Mouse (Mus musculus) right cerebral cortex, postnatal 25 days (tissue): ENCODE measurements around the gene Cct3.
A peak's percentile ranks its signal among the peaks of the same experiment; 100 is the strongest.
"Not testable (repeated sequence)": the region's sequence is repeated elsewhere in the genome, so short reads cannot be mapped to it uniquely, and the experiment has no call there.

Experiments
- DNase-seq: peaks from one replicate; pipeline ENCODE4 v3.0.0; 2022

Gene Cct3

GRCm38 (mm10) chr3:88295272-88295671 lies 1.6 kb upstream of the Cct3 start:
- not testable (repeated sequence) for DNase-seq

DNA sequence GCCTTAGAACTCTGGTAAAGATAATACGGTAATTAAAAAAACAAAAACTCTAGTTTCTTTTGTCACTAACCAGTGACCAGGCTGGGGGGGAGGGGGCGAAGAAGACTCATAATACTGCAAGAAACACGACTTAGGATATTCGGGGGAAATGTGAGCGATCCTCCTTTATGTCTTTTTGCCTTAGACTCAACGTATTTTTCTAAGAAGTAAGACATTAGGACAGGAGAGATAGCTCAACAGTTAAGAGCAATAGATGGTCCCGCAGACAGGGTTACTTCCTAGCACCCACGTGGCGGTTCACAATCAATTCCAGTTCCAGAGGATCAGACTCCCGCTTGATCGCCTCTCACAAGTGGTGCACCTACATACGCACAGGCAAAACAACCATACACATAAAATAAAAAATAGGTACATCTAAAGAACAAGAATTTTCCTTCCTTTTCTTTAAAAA lies 781 bp upstream of the Cct3 start:
- no peak for DNase-seq

DNA sequence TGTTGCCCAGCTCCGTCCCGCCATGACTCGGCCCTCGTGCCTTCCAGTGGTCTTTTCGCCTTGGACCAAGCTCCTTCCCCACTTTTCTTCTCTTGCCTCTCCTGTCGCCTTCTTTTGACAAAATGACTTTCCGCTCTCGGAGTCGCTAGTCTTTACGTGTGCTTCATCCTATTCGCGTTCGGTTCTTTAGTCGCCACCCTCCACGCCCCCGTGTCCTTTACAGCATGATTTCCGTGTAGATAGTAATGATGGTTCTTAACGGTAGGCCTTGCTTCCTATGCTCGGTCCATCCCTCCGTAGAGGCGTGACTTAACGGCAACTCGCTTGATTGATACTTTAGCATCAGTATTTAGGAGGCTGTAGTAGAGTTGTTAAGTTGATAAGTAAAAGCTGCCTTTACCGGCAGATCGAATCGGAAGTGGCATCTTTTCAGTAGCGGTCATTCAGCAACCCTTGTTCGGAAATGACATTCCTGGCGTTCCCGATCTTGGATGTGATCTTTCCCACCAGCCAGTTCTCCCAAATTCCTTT lies 470 bp downstream of the Cct3 start:
- no peak for DNase-seq

- DNase-seq, result no peak
Measured at GRCm38 (mm10) chr3:88299172-88299571, 2.3 kb downstream of the Cct3 start.

- peak; percentile 60 for DNase-seq
Measured at GRCm38 (mm10) chr3:88324951-88325405, 28.1 kb downstream of the Cct3 start, which contains the start of gene Glmp. TSS of gene Glmp (plus strand) at chr3:88325023.

- DNase-seq, result no peak
Measured at GRCm38 (mm10) chr3:88328956-88329355, 32.0 kb downstream of the Cct3 start.

DNA sequence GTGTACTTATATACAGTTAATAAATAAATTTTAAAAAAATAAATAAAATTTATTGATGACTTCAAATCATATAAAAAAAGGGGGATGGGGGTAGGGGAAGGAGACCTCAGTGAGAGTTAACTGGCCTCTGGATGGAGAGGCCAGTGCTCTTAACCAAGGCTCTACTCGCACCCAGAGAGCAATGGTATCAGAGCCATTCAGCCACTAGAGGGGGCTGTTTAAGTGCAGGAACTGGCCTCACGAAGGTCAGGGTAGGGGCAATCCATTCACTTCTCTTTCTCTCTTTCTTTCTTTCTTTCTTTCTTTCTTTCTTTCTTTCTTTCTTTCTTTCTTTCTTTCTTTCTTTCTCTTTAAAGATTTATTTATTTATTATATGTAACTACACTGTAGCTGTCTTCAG lies 34.4 kb downstream of the Cct3 start:
- no peak for DNase-seq

- DNase-seq, result no peak
Measured at GRCm38 (mm10) chr3:88334029-88334658, 37.2 kb downstream of the Cct3 start.

DNA sequence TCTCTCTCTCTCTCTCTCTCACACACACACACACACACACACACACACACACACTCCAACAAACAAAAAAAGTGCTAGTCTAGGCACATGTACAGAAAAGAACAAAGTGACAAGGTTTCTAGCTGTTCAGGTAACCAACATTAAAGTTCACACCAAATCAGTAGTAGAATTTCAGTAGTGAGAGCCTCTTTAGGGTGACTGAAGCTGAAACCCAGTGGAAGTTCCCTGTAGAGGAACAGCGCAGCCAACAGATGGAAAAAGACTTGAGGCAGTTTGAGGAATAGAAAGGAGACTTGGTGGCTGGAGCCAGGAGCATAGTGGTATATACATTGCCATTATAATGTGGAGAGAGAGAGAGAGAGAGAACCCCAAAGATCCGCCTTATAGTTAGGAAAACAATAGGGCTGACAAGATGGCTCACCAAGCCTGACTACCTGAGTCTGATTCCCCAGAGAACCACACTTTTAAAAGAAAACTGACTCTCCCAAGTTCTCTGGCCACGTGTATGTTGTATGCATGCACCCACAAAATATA lies 38.1 kb downstream of the Cct3 start:
- no peak for DNase-seq

DNA sequence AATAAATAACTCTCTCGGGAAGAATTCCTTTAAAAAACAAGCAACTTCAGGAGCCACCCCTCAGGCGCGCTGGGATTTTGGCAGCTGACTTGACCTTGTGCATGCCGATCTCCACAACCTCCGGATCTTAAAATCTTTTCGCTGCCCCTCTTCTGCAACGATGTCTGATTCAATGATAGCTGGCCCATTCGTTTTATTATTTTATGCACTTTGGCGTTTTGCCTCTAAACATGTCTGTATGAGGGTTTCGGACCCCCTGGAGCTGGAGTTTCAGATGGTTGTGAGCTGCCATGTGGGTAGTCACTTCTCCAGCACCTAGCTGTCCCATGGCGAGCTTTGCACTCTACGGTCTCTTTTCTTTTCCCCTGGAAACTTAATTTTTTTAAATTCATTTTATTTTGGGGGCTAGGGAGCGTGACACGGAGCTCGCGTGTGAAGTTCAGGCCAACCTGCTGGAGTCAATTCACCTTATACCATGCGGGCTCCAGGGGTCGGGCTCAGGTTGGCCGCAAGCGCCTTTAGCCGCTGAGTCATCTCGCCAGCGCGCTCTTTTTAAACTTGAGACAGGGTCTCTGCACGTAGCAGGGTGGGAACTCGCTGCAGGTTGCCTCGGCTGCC lies 38.6 kb downstream of the Cct3 start:
- DNase-seq, result no peak

GRCm38 (mm10) chr3:88336058-88337013 lies 39.4 kb downstream of the Cct3 start, which contains the start of the genes Tmem79 and Smg5:
TSS of gene Tmem79 (minus strand) at chr3:88336148.
TSS of gene Smg5 (plus strand) at chr3:88336260.
- peak; percentile 97 for DNase-seq

DNA sequence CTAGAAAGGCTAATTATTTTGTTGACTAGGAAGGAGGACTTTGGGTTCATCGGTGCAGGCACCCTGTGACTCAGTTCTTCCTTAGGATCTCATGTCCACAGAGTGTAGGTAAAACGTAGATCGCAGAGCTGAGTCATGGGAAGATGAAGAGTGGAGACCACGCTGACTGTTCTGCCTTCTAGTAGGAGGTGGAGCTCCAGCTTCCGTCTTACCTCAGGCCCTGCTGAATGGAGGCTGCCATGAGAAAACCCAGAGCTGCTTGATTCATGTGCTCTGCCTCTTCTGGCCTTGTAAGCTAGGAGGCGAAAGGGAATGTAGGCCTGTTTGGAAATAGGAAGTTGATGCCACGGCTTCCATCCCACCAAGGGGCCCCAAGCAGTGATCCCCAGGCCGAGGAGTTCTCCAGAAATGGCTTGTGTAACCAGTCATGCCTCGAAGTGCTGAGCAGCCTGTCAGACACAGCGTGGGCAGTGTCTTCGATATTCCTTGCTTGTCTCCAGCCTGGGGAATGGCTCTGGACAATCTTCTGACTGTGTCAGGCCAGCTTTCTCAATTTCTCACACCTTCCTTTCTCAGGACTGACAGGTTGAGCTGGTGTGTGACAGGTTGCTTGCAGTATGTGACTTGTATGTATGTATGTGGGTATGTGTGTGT lies 40.6 kb downstream of the Cct3 start:
- peak; percentile 25 for DNase-seq

DNA sequence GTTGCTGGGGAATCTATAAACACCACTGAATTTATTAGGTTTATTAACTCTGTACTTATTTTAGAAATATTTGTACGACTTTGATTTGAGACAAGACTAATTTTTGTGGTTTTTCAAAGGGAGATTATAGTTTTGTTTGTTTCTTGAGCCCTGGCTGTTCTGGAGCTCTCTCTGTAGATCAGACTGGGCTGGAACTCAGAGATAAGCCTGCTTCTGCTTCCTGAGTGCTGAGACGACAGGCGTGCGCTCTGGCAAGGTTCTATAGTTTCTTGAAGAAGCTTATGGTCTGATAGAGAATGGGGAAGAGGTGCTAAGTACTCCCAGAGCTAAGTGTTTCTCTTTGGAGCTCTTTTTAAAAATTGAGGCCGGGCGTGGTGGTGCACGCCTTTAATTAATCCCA lies 41.4 kb downstream of the Cct3 start:
- DNase-seq, result no peak

DNA sequence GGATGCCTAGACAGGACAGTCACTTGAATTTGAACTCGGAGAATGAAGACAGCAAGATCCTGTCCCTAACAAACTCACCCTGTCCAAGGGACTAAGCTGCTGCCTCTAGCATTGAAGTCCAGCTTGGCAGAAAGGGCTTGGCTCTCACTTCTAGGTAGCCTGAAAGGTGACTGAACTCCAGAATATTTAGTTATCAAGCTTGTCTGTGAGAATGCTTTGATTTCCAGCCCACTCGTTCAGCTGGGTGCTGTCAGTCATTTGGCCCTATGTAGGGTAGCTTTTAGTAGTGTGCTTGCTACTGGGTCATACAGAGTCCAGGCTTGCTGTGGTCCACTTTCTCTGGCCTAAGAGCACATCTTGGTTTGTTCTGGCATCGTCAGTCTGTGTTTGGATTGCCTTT lies 42.1 kb downstream of the Cct3 start:
- no peak for DNase-seq

DNA sequence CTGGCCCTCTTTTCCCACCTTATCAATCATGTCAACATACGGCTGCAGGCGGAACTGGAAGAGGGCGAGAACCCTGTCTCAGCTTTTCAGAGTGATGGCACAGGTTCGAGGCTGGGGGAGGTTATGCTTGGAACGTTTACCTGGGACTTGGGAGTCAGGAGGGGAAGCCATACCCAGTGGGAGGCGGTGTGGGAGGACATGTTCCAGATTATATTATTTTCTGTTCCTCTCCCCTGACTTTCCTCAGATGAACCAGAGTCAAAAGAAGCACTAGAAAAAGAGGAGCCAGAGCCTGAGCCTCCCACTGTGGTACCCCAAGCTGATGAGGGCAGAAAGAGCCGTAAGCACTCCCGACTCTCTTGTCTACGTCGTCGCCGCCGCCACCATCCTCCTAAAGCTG lies 53.8 kb downstream of the Cct3 start:
- DNase-seq, result no peak

DNA sequence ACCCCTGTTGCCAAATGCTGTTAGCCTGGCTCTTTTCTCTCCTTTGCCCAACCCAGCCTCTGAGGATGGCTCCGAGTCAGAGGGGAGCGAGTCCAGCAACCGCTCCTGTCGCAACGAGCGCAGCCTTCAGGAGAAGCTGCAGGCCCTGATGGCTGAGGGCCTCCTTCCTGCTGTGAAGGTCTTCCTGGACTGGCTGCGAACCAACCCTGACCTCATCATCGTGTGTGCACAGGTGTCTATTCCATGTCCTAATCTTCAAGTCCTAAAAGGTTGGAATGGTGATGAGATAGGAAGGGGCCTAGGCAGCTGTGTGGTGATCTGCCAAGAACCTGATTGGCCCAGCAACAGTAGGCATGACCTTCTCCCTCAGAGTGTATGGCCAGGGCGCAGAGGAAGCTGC lies 56.0 kb downstream of the Cct3 start:
- DNase-seq, result no peak

DNA sequence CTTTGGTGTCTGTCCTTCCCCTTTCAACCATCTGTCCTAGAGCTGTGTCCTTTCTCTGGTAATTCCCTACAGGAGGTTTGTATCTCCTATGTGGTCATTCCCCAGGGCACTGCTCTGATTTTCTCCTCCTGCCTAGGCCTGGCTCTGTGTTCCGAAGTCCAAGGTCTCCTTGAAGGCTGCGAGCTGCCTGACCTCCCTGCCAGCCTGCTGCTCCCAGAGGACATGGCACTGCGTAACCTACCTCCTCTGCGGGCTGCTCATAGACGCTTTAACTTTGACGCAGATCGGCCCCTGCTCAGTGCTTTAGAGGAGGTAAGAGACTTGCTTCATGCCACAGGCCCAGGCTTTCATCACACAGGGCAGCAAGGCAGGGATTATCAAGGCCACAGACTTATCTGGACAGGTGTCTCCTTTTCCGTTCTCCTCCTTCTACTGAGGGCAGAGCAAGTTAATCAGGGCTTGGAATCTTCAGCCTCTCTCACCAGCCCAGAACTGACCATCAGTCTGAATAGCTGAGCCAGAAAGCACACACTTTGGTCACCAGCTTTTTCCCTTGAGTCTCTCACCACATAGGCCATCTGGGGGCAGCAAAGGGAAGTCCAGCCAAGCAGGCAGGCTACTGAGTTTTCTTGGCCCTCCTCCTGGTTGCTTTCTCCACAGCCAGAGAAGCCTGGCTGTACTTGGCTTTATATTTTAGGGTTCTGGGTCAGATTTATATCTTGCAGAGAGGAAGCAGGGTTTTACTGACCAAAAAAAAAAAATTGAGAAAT lies 57.7 kb downstream of the Cct3 start:
- DNase-seq, result no peak

DNA sequence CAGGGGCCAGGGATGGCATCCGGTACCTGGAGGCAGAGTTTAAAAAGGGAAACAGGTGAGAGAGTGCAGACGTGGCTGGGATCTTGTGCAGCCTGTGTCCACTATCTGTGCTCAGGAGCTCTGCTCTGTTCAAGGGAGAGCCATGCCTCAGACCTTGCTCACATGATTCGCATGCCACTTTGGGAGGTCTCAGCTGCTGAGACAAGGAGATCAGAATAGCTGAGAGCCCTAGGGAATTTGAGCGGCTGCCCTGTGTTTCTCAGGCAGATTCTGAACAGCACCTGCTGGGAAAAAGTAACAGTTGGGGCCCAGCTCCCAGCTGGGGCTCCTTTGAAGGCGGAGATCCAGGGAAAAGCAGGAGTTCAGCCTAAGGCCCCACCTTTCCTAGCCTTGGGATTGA lies 62.7 kb downstream of the Cct3 start:
- no peak for DNase-seq

GRCm38 (mm10) chr3:88359989-88360388 lies 63.1 kb downstream of the Cct3 start:
- DNase-seq, result no peak

DNA sequence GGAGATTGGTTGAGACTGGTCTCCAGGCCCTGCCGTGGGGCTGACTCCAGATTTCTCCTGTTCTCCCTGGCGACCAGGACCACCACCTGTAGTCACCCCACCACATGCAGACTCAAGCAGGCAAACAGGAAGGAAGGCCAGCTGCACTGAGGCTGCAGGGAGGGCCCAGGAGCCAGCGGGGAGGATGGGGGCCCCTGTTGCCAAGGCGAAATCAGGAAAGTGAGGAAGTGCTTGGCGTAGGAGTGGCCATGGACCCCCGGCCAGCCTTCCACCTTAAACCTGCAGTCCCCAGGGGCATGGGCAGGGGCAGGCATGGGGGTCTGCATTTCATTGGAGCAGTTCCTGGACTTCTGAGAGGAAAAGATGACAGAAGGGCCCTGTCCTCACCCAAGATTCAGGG lies 64.2 kb downstream of the Cct3 start:
- DNase-seq, result no peak

DNA sequence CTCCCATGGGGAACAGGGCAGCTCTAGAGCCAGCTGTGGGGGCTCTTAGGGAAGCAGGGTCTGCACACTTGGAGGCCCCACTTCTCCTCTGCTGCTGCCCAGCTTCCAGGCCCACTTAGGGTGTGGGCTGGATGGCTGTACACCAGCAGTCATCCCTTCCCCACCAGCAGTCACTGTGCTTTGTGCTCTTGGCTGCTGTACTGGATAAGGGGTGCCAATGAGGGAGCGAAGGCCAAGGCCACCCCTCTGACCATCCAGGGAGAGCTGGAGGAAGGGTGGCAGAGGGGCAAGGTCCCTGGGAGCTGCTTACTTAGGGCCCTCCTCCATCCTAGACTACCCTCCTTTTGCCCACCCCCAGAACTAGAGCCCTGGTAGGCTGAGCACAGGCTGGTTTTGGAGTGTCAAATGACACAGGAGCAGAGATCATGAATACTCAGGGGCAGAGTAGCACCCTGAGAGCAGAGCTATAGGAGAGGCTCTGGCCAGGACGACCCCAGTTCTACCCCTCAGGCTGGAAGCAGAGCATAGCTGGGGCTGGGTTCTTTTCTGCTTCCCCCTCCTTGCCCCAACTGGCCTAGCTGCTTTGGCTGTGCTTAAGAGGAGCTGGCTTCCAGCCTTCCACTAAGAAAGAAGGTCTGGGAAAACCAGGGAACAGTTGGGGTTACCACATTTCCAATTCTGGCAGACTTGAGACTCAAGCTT lies 64.8 kb downstream of the Cct3 start:
- DNase-seq, result no peak
